Mouse (Mus musculus) embryo, embryonic 10 days (tissue): ENCODE measurements at regions not wholly inside any gene's neighbourhood (a gene's known extent, or its start where the extent isn't known, plus 50 kb on each side); places are given as distances from the start of the nearest gene placed in this dataset.

Experiments
- DNase-seq: peaks from one replicate; pipeline ENCODE4 v3.0.0-alpha.2; 2015; ENCODE audit warnings: low spot score

DNA sequence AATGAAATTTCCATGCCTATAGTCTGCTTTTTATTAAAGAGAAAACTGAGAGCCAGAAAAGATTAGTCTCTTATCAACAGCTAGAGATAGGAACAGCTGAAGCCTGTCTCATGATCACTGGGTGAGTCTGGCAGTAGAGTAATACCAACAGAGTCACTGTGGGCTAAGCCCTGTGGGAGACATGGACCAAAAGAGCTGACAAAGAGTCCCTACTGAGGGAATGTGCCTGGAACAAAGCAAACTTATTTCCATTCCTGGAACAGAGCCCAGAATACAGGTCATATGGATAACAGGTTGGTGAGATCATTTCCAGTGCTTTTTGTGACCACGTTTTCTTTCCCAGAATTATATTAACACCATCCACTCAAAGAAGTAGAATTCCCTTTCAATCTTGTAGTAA lies 237.4 kb downstream of the Tmsb4x start:
- no peak for DNase-seq

DNA sequence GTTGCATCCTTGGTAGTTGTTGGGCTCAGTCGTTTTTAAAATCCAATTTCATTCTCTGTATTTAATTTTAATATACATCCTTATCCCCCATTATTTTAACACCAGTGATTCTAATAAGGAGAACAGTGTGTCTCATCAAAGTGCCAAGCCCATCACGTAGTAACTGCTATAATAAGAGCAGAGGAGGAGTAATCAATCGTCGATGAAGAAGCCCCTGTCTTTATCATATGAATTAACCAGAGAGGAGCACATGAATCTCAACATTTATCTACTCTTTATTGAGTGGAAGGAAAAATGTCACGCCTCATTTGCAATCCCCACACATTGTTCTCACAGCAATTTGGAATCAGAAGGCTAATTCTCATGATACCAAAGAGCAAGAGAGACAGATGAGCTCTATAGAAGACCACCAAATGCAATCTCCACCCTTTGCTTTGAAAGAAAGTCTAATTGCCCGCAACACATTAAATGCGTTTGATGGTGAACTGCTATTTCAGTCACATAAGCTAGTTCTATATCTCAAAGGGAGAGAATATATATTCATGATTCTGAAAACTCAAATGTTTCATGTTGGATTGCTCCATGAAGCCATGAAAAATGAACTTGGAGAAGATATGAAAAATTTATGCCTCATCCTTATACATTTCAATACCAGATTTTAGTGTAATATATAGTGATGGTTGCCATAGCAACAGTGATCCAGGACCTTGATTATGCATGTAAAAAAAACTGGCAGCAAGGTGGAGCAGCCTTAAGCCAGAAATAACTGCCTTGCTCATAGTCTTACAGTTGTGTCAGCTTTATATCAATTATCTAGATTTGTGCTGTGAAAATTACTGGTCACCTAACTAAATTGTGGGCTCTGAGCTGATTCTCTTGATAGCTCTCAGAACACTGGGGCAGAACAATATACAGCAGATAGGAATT lies 244.2 kb downstream of the Tmsb4x start:
- DNase-seq, result no peak

DNA sequence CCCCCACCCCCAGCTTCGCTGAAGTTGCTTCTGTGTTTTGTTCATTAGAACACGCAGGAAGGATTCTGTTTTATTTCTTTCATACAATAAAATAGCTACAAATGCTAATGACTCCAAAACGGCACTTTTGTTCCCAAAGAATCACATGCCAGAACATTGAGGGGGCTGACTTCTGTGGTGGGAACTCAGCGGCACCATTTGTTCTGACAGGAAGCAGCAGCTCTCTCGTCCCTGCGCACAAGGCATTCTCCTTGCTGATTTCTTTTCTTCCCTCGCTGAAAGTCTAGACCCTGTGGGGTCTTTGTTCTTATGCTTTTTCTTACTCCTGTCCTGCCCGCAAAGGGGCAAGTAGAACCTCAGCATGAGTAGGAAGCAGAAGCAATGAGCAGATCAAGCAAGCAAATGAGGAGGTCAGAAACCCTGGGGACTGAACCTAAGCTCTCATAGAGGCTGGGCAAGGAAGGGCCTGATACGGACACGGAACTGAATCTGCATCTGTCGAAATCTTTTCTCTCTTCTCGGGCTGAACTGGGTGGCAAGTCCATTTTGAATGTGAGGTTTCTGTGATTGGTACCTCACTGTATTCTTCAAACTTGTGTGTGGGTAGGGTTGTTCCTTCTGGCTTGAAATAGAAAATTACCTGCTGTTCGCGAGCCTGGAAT lies 256.5 kb downstream of the Tmsb4x start:
- DNase-seq, result no peak

DNA sequence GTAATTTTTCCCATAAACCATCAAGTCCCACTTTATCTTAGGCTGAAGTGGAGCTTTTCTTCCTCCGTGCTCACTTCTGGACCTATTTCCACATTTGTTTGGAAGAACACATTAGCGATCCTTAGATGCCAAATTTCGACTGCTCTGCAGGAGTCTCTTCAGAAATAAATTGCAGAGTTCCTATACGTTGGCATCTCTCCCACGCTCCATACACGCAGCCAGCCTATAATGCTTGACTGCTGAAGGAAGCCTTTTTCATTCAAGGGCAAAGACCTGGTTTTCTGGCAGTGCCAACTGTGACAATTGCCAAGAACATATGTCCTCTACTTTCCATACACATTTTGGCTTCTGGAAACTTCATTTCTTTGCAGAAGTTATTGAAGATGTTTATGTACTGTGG lies 258.1 kb downstream of the Tmsb4x start:
- no peak for DNase-seq

DNA sequence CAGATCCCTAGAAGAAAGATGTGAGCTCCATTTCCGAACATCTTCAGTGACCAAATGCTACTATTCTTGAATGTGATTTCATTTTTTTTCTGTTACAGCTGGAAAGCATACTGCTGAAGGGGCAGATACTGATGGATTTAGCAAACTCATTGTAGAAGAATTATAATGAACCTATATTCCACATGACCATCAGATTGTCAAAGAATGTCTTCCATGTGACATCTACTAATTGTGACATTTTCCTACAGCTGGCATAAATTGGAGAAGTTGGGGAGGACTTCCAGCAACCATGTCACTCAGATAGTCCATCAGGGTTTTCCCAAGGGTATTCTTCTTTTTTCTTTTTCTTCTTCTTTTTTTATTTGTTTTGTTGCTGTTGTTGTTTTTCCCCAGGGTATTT lies 263.2 kb downstream of the Tmsb4x start:
- DNase-seq, result no peak

DNA sequence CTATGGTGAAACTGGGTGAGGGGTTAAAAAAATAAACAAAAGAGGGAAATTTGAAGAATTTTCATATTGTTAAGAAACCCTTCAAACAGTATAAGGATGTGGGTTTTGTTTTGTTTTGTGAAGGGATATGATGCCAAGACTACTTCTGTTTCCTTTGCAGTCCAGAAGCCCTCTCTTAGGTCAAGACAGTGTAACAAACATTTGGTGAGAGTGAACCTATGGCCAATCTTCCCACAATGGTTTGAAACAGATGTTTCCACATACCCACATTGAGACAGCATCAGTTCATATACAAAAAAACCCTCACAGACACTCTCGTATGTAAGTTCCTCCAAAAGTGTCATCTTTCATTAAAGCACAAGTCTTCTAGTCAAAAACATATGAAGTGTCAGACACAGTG lies 263.6 kb downstream of the Tmsb4x start:
- DNase-seq, result no peak

DNA sequence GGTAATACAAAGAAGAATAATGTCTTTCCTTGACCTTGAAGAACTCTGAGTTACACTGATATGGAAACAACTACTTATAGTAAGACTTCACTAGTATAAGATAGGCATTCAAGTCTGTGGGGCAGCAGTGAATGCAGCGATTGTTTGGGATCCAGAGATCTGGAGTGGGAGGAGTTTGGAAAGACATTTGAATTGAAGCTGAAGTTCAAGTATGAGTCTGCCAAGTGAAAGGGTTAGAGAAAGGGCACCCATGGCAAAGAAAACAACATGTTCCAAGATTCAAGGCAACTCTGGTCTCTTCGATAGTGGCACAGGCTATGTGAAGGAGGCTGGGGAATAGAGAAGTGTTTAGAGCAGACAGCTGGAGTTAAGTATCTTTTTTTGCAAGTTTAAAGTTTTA lies 275.3 kb downstream of the Tmsb4x start:
- no peak for DNase-seq

DNA sequence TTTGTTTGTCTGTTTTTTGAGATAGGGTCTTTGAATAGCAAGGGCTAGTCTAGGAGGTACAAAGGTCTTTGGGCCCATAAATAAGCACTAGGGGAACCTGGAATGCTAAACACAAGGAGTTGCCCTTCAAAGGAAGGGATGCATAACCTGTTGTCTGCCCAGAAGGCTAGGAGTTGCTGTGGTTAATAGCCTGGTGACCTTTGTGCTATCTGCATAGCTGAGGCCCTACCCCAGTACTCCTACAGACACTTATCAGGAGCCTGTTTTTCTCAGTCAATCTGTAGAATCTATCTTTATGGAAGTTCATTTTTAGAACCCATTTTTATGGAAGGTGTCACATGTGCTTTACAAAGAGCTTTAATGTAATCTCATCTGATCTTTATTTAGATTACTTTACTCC lies 276.6 kb downstream of the Tmsb4x start:
- DNase-seq, result no peak

DNA sequence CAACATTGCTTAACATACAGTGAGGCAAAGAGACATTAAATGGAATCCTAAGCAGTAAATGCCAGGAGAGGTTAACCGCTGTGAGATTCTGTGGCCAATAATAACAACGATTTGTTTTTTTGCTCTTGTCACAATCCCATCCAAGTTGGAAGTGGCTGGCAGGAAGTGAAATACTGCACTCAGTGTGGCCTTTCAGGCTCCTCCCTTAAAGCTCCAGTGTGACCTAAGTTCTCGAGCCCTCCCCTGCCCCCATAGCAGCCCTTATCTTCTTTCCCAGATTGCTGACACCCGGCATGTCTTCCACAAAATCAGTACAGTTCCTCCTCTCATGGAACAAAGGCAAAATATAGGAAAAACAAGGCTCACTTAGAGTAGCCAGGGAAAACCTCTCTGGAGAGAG lies 278.1 kb downstream of the Tmsb4x start:
- DNase-seq, result peak; percentile 6

DNA sequence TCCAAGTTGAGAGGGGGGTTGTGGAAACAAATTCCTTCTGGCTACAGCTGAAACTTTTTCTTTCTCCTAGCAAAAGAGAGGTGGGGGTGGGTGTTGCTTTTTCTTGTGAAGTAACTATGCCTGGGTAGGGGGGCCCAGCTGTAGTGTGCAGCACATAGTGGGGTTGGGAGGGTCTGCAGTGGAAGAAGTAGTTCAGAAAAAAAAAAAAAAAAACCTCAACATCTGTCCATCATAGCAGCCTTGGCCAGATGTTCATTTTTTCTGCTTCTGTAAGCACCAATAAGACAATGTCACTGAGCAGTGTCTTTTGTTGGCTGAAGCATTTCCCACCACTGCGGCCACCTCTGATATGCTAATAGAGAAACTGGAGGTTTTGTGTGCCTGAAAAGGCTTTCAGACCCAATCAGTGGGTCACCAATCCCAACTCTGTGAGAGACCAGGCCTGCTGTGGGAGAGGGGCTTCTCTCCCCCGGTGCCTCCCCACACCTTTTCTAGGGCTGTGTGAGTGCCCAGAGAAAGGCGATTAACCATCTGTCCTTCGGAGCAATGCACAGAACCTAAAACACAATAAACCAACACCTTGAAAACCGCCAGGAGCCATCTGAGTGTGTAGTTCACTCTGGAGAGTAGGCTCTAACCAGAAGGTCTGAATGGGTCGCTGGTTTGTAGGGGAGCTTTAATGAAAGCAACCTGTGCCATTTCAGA lies 279.2 kb downstream of the Tmsb4x start:
- DNase-seq, result peak; percentile 43

DNA sequence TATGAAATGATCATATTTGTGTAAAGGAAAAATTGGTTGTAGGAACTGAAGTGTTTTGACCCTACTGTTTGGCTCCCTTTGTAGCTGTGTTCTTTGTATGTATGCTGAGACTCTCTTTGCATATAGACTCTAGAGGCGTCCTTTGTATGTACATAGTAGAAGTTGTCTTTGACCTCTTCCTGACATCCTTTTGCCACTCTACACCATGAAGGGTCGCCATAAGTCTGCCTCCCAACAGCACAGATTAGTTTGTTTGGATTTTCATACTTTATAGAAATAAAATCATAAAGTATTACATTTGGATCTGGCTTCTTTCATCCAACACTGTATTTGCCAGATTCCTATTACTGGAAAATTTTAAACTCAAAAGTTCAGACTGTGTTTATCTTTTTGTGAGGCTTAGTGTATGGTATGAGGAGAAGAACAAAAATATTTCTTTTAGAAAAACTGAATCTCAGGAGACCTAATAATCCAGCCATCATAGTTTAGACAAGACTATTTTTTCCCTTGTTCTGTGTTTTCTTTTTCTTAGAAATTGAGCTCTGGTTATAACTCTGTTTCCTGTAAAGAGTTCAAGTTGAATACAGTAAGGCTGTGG lies 293.7 kb downstream of the Tmsb4x start:
- DNase-seq, result no peak

DNA sequence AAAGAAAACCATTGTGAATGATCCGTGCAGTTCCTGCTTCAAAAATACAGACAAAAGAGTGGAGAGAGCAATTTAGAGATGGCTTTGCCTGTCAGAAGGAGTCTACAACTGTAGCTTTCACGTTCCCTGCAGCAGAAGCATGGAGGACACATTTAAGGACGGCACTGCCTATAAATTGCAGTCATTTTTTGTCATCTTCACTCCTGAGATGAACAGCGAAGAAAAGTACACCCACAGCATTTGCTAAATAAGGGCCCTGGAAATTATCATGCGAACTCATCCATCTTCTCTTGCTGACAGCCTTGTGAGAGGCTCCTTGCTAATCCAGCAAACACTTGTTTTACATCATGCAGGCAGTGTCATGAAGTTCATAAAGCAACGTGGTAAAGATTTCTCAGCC lies 302.5 kb downstream of the Tmsb4x start:
- no peak for DNase-seq

DNA sequence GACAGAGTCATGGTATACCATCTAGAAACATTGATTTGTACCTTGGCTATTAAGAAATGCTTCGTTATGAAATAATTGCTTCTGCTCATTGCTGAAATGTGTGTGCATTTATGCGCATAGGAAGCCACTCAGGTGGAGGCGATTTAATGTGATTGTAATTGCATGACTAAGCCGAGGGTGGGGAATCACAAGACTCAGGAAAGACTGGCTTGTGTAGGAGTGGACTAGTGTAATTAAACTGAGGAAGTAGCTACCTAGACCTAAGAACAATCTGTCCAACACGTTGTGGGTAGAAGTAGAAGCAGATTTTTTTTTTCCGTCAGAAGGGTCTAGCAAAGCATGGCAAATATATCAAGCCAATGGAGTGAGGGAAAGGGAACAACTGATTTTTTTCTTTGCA lies 308.4 kb downstream of the Tmsb4x start:
- no peak for DNase-seq

DNA sequence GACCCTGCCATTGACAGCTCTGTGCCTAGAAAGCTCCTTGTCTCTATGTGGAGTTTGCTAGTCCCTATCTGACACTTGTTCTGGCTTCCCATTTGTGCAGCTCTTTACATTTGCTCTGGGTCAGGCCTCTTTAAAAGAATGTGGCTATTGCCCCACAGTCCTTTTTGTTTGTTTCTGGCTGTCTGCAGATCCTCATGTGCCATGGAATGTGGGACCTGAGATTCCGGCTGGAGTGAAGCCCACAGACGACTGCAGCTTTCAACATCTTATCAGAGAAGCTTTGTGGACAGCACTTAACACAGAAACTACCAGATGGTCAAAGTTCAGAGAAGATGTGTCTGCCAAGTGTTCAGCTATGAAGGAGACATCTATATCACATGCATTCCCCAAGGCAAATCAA lies 309.7 kb upstream of the Egfl6 start:
- DNase-seq, result no peak

DNA sequence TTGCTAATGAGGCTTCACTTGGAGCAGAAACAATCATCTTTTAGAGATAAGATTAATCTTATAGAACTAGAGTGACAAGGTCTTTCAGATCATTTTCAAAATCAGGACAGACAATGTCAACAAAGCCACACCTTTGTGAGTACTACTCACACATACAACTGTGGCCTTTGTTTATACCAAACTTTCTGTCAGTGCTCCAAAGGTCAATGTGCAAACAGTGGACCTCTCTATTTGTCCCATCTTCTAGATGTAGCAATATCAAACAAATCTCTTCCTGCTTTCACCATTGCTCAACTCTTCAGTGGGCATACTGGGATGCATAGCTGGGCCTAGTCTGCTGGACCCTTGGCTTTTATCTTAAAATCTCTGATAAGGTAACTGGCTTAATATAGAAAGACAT lies 300.9 kb upstream of the Egfl6 start:
- DNase-seq, result no peak

DNA sequence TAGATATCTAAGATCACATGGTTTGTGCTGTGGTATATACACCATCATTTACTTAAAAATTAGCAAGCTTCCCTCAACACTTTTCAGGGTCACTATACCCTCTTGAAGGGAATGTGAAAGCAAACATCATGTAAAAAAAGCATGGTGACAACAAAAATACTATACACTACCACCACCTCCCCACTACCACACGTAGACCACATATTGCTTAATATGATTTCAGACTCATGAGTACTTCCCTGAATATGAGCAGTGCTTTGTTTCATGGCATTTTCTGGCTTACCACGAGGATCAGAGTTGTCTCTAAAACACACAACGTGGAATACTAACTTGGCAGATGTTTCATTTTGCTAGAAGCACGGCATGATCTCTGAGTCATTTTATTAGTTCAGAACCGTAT lies 284.0 kb upstream of the Egfl6 start:
- no peak for DNase-seq

DNA sequence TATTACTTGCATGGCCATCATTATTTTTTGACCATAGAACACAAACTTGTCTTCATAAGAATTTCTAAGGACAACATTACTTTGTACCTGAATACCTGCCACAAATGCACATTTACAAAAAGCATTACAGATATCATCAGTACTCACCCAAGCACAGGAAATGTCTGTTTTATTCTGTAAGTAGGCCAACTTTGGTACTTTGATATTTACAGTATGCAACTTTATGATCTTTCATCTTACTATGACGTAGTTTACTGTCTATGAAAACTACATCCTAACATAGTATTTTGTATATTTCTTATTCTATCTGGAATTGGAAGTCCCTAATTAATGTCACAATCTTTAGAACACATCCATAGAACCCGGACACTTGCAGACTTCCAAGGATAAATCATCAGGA lies 282.2 kb upstream of the Egfl6 start:
- DNase-seq, result no peak
